Mouse (Mus musculus): ENCODE results near the gene Tcp11. TPM values are rescaled to one million over a fixed set of nuclear protein-coding genes. Genes with fewer than 3 reads are reported as not detected.

The Tcp11 gene
- total RNA-seq (2021) = not detected
- 1.4 and 1.8 TPM in 2 replicates for polyA plus RNA-seq (2012; rRNA removed)
- long read RNA-seq = 0 reads

DNA sequence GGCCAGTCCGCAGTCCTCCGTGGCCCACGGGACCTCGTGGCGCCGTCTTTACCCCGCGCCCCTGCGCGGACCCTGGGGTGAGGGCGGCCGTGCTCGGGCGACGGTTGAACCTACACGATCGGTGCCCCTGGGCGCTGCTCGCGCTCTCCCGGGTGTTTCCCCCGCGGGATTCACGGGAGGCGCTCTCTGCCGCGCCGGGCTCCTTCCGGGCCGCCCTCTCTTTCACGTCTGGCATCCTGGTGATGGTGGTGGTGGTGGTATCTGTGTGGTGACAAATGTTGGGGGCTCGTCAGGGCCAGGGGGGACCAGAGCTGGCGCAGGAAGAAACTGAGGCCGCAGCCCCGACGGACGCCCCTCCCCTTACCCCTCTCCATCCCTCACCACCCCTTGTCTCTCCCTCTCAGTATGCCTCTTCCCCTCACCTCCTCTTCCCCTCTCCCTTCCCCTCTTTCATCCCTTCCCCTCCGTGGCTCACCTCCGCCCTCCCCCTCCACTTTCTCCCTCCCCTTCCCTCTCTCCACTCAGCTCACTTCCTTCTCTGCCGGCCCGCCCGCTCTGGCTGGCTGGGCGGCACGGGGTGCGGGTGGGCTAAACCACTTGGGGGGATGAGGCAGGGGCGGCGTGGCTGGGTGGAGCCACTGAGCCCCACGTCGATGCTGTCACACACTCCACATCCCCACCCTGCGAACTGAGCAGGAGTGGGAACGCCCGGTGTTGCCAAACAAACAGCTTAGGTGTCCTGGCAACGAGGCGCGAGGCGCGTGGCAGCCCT is at the start of gene Tcp11:
TSS of gene Tcp11 (minus strand) at position 595 of the 772 bp plus-strand sequence.
- H3K36me3 ChIP-seq (ENCODE audit: control insufficient read depth, insufficient read depth, low read length) = no peaks in the 10 kb centered on the region
- intact Hi-C loops (cut with DNase I) = no loop called here
- 3% methylated on average over 55 of the region's 57 CpGs for WGBS

DNA sequence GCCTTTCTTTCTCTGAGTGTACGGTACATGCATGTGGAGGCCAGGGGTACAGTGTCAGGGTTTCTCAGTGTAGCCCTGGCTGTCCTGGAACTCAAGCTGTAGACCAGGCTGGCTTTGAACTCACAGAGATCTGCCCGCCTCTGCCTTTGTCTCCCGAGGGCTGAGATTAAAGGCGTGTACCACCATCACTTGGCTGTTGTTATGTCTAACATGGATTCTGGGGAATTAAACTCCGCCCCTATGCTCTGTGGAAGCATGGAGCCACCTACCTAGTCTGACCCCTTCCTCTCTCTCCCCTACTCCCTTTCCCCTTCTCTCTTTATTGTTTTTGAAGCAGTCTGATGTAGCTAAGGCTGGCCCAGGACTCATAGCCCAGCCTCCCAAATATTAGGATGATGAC is 49.4 kb upstream of the Tcp11 start:
- no peaks in the 10 kb centered on the region for H3K4me1 ChIP-seq (ENCODE audit: control insufficient read depth, insufficient read depth, low read length)
- no peaks in the 10 kb centered on the region for H3K36me3 ChIP-seq (ENCODE audit: control insufficient read depth, insufficient read depth, low read length)
- no peak overlapping the region for H3K27ac ChIP-seq
- no peak for DNase-seq
- H3K27me3 ChIP-seq (ENCODE audit: control insufficient read depth, insufficient read depth, low read length) = no peaks in the 10 kb centered on the region
- no peak overlapping the region for H3K9ac ChIP-seq (ENCODE audit: low read depth, low read length)
- intact Hi-C loops (cut with DNase I) = no loop called here
- H3K79me2 ChIP-seq (replicated peaks; ENCODE audit: control insufficient read depth, insufficient read depth, low read length) = no peaks in the 10 kb centered on the region
- TF ChIP-seq CTCF (IDR thresholded peaks at IDR 0.05) = no peak
- H3K4me3 ChIP-seq = no peak overlapping the region
- 95% methylated on average over 5 of the region's 5 CpGs for WGBS

More for the DNA sequence above, at the start of gene Tcp11:
- no peak for TF ChIP-seq POLR2A (IDR thresholded peaks at IDR 0.05; ENCODE audit: insufficient read depth, low read depth, low read length)
- peak within 1 kb of the TSS; percentile 71 for H3K9ac ChIP-seq (ENCODE audit: low read depth, low read length)
- peak in 1 of 2 experiments; percentile 63 for DNase-seq
- no peaks in the 10 kb centered on the region for H3K4me1 ChIP-seq (ENCODE audit: control insufficient read depth, insufficient read depth, low read length)
- H3K27me3 ChIP-seq (ENCODE audit: control insufficient read depth, insufficient read depth, low read length) = peaks cover 8% of the 10 kb centered on the region
- no peak within 1 kb of the TSS for H3K27ac ChIP-seq
- no peaks in the 10 kb centered on the region for H3K79me2 ChIP-seq (replicated peaks; ENCODE audit: control insufficient read depth, insufficient read depth, low read length)
- peak within 1 kb of the TSS; percentile 75 for H3K4me3 ChIP-seq

DNA sequence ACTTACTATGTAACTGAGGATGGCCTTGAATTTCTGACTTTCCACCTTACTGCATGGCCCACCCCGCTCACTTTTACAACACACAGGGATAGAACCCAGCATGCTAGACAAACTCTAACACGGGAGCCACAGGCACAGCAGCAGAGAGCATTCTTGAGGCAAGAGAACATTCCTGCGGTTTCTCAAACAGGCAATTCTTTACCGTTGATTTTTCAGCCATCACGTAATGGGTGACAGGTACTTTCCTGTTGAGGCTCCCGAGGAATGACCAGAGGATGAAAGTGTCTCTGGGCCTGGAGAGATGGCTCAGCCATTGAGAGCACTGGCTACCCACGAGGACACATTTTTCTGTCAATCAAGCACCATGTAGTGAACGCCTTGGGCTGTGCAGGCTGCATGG is 43.9 kb upstream of the Tcp11 start:
- H3K79me2 ChIP-seq (replicated peaks; ENCODE audit: control insufficient read depth, insufficient read depth, low read length) = no peaks in the 10 kb centered on the region
- intact Hi-C loops (cut with DNase I) = no loop called here
- TF ChIP-seq CTCF (IDR thresholded peaks at IDR 0.05) (no peak), POLR2A (IDR thresholded peaks at IDR 0.05; ENCODE audit: insufficient read depth, low read depth, low read length) (no peak), EP300 (IDR thresholded peaks at IDR 0.05; ENCODE audit: insufficient read depth, low read depth, low read length) (no peak)
- no peak overlapping the region for H3K4me3 ChIP-seq
- no peaks in the 10 kb centered on the region for H3K27me3 ChIP-seq (ENCODE audit: control insufficient read depth, insufficient read depth, low read length)
- H3K27ac ChIP-seq = no peak overlapping the region
- no peak overlapping the region for H3K9ac ChIP-seq (ENCODE audit: low read depth, low read length)
- DNase-seq = no peak
- 65% methylated on average over 8 of the region's 8 CpGs for WGBS
- no peaks in the 10 kb centered on the region for H3K4me1 ChIP-seq (ENCODE audit: control insufficient read depth, insufficient read depth, low read length)
- no peaks in the 10 kb centered on the region for H3K36me3 ChIP-seq (ENCODE audit: control insufficient read depth, insufficient read depth, low read length)

DNA sequence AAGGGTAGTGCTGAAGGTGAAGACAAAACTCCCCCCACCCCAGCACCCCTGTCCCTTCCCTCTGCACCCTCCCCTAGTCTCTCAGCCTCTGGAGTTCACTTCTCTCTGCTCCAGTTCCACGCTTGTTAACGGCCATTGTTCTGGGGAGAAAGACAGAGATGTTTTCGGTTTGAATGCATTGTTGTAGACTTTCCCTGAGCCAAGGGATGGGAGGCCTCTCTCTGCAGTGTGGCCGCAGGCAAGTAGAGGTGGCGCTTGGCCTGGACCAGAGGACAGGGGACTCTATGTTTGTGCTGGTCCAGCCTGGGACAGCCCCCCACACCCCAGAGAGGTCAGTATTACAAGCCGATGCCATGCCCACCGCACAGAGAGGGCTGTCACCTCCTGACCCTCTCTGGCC is 43.2 kb upstream of the Tcp11 start:
- H3K27ac ChIP-seq = no peak overlapping the region
- intact Hi-C loops (cut with DNase I) = no loop called here
- H3K4me3 ChIP-seq = no peak overlapping the region
- DNase-seq = no peak
- no peaks in the 10 kb centered on the region for H3K4me1 ChIP-seq (ENCODE audit: control insufficient read depth, insufficient read depth, low read length)
- 68% methylated on average over 7 of the region's 7 CpGs for WGBS
- no peak overlapping the region for H3K9ac ChIP-seq (ENCODE audit: low read depth, low read length)
- H3K36me3 ChIP-seq (ENCODE audit: control insufficient read depth, insufficient read depth, low read length) = no peaks in the 10 kb centered on the region
- no peaks in the 10 kb centered on the region for H3K27me3 ChIP-seq (ENCODE audit: control insufficient read depth, insufficient read depth, low read length)
- TF ChIP-seq CTCF (IDR thresholded peaks at IDR 0.05) = no peak
- TF ChIP-seq EP300 (IDR thresholded peaks at IDR 0.05; ENCODE audit: insufficient read depth, low read depth, low read length) = no peak
- no peak for TF ChIP-seq POLR2A (IDR thresholded peaks at IDR 0.05; ENCODE audit: insufficient read depth, low read depth, low read length)
- H3K79me2 ChIP-seq (replicated peaks; ENCODE audit: control insufficient read depth, insufficient read depth, low read length) = no peaks in the 10 kb centered on the region

DNA sequence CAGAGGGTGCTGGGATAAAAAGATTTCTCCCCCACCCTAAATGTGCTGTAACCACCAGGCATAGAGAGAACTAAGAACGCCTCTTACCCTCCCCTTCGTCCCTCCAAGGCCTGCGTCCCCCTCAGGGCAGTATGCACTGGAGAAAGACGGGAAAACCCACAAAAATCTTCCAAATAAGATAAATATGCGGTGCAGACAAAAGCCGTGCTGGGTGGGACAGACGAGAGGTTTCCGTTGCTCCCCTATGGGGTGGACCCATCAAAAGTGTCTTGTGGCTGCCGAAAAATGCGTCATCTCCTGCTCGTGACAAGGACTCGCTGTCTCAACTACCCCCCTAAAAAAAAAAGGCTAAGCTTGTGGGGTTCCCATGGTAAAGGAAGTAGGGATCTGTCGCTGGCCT is 42.5 kb upstream of the Tcp11 start:
- no peaks in the 10 kb centered on the region for H3K79me2 ChIP-seq (replicated peaks; ENCODE audit: control insufficient read depth, insufficient read depth, low read length)
- 71% methylated on average over 13 of the region's 13 CpGs for WGBS

DNA sequence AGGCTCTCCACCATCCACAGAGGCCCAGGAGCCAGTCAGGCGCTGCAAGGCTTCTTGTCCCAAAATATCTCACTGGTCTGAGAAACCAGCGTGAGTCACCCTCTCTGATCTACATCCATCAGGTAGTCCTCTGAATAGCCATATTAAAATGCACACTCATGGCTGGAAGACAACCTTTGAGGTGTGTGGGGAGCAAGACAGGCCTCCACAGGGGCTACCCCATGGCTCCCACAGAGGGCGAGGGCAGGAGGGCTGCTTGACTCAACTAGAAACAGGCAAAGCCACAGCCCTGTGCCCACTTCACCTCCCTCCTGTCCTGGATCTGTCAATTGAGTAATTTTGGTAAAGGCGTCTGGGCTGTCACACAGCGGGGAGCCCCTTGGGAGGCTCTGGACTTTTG is 40.0 kb upstream of the Tcp11 start:
- Histone ChIP-seq H3K4me3 (no peak overlapping the region), H3K36me3 (ENCODE audit: control insufficient read depth, insufficient read depth, low read length) (no peaks in the 10 kb centered on the region), H3K4me1 (ENCODE audit: control insufficient read depth, insufficient read depth, low read length) (no peaks in the 10 kb centered on the region), H3K9ac (ENCODE audit: low read depth, low read length) (no peak overlapping the region), H3K27me3 (ENCODE audit: control insufficient read depth, insufficient read depth, low read length) (no peaks in the 10 kb centered on the region), H3K79me2 (replicated peaks; ENCODE audit: control insufficient read depth, insufficient read depth, low read length) (no peaks in the 10 kb centered on the region), H3K27ac (no peak overlapping the region)
- no peak for DNase-seq
- TF ChIP-seq EP300 (IDR thresholded peaks at IDR 0.05; ENCODE audit: insufficient read depth, low read depth, low read length) = no peak
- no peak for TF ChIP-seq POLR2A (IDR thresholded peaks at IDR 0.05; ENCODE audit: insufficient read depth, low read depth, low read length)
- TF ChIP-seq CTCF (IDR thresholded peaks at IDR 0.05) = no peak
- intact Hi-C loops (cut with DNase I) = no loop called here
- 86% methylated on average over 5 of the region's 5 CpGs for WGBS

More for the DNA sequence above, 42.5 kb upstream of the Tcp11 start:
- Histone ChIP-seq H3K36me3 (ENCODE audit: control insufficient read depth, insufficient read depth, low read length) (no peaks in the 10 kb centered on the region), H3K9ac (ENCODE audit: low read depth, low read length) (no peak overlapping the region), H3K4me1 (ENCODE audit: control insufficient read depth, insufficient read depth, low read length) (no peaks in the 10 kb centered on the region), H3K4me3 (no peak overlapping the region), H3K27me3 (ENCODE audit: control insufficient read depth, insufficient read depth, low read length) (no peaks in the 10 kb centered on the region), H3K27ac (no peak overlapping the region)
- intact Hi-C loops (cut with DNase I) = no loop called here
- TF ChIP-seq EP300 (IDR thresholded peaks at IDR 0.05; ENCODE audit: insufficient read depth, low read depth, low read length) (no peak), CTCF (IDR thresholded peaks at IDR 0.05) (no peak), POLR2A (IDR thresholded peaks at IDR 0.05; ENCODE audit: insufficient read depth, low read depth, low read length) (no peak)
- DNase-seq = no peak

Measured in heart, adult 2 months (tissue).